Mouse (Mus musculus): ENCODE measurements at regions not wholly inside any gene's neighbourhood (a gene's known extent, or its start where the extent isn't known, plus 50 kb on each side); places are given as distances from the start of the nearest gene placed in this dataset.

DNA sequence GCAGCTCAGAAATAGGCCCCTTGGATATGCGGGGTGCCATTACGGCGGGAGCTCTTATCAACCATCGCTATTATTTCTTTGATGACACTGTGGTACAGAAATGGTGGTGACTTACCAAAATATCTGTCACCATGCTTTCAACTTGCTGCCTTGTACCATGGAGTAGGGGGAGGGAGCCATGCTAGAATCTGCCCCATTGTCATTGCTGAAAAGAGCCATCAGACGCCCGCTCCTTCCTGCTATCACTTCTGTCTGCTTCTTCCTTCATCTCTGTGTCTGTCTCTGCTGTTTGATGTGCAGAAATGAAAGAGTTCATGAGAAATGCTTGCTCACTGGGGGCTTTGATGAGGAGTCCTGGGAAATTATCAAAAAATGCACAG lies 119.7 kb upstream of the Gas1 start:
- intact Hi-C loops (cut with DNase I; ENCODE audit: low total_unique reads): no loop called here
- DNase-seq: no peak

DNA sequence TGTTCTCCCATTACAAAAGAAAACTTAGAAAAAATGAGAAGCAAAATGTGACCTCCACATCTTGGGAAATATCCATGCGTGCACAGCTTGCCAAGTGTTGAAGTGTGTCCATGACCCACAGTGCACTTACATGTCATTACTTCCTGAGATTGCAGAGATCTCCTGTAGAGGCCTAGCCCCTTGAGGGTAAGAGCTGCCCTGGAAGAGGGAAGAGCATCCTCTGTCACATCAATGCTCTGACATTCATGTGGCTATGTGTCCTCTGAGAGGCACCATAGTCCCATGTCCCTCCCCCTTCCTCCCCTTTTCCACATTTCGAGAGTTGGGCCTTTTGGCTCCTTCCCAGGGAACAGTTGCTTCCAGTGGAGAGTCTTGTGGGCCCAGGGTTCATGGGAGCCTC lies 121.4 kb upstream of the Gas1 start:
- intact Hi-C loops (cut with DNase I; ENCODE audit: low total_unique reads): no loop called here
- peak; percentile 36 for DNase-seq

DNA sequence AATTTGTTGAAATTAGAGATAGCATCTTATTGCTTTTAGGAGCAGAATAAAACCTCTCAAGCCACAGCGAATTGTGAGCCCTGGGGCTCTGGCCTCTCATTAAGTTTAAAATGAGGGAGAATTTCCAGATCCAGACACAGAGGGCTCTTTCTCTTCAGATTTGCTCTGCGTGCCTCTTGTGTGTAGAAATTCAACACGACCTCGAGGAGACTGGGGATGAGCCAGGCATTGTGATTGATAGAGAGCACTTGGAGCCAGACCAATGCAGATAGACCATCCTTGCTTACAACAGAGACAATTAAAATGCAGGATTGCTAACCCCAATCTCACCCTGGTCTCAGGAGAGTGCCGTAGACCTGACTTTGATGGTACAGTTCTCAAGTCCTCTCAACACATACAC lies 121.9 kb upstream of the Gas1 start:
- DNase-seq: no peak
- intact Hi-C loops (cut with DNase I; ENCODE audit: low total_unique reads): no loop called here

DNA sequence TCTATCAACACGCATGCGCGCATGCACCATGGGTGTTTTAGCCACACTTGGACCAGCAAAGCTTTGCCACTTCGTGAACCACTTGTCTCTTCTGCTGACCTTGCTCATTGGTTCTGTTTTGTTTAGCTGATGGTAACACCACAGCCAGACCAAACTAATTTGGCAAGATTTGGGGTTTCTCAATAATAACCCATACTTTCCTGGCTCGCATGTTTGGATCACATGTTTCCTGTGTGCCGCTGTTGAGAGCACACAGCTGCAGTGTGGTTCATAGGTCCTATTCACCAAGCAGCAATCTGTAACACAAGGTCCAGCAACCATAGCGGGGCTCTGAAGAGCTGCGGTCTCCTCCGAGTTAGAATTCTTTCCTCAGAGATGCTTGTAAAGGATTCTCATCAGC lies 126.4 kb upstream of the Gas1 start:
- DNase-seq: no peak
- intact Hi-C loops (cut with DNase I; ENCODE audit: low total_unique reads): no loop called here

- intact Hi-C loops (cut with DNase I; ENCODE audit: low total_unique reads): no loop called here
- no peak for DNase-seq
Measured at GRCm38 (mm10) chr13:60305028-60305810, 128.1 kb upstream of the Gas1 start.

- DNase-seq: no peak
- intact Hi-C loops (cut with DNase I; ENCODE audit: low total_unique reads): no loop called here
Measured at GRCm38 (mm10) chr13:60308062-60308801, 131.1 kb upstream of the Gas1 start.

GRCm38 (mm10) chr13:60309482-60309881 lies 132.3 kb upstream of the Gas1 start:
- DNase-seq: no peak
- intact Hi-C loops (cut with DNase I; ENCODE audit: low total_unique reads): no loop called here

- intact Hi-C loops (cut with DNase I; ENCODE audit: low total_unique reads): no loop called here
- no peak for DNase-seq
Measured at GRCm38 (mm10) chr13:60309926-60310325, 132.8 kb upstream of the Gas1 start.

GRCm38 (mm10) chr13:60312397-60313085 lies 135.4 kb upstream of the Gas1 start:
- no peak for DNase-seq
- intact Hi-C loops (cut with DNase I; ENCODE audit: low total_unique reads): no loop called here

DNA sequence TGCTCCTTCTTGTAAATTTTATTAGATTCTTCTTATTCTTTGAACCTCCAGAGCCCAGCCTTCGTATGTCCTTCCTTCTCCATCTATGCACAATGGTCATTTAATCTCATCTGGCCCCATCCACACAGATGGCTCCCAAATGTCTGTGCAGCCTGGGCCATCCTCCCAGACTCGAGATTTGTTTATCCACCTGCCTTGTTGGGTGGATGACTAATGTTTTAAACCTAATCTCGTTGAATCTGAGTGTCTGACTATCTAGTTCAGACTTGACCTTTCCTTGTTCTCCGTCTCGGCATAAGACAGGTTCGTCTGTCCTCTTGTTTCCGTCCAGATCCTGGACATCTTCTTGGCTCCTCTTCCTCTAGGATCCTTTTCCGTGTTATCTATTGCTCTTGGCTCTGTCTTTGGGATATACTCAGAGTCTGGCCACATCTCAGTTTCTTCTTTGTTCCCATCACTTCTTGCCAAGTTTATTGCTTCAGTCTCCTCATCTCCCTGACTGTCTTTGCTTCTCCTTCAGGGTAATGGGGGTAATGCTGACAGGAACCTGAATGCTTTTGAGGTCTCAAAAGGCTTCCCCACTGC lies 141.4 kb upstream of the Gas1 start:
- no peak for DNase-seq
- intact Hi-C loops (cut with DNase I; ENCODE audit: low total_unique reads): no loop called here

DNA sequence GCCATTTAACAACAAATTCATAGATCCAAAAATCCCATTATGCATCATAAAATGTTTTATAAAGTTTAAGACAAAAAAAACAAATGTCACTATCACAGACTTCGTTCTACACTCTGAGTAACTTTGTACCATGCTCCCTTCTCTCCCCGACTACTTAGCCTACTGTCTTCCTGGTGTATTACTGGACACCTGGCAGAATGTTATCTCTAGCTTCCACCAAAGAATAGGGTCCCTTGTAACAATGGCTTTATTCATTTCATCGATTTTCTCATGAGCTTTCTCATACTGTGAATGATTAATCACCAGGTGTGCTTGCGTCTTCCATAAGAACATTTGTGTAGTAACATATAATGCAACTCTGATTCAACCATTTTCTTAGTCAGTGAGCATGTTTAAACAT lies 142.1 kb upstream of the Gas1 start:
- intact Hi-C loops (cut with DNase I; ENCODE audit: low total_unique reads): no loop called here

GRCm38 (mm10) chr13:60319861-60320602 lies 142.9 kb upstream of the Gas1 start:
- intact Hi-C loops (cut with DNase I; ENCODE audit: low total_unique reads): no loop called here
- no peak for DNase-seq

More for the DNA sequence above, 142.1 kb upstream of the Gas1 start:
- DNase-seq: no peak

DNA sequence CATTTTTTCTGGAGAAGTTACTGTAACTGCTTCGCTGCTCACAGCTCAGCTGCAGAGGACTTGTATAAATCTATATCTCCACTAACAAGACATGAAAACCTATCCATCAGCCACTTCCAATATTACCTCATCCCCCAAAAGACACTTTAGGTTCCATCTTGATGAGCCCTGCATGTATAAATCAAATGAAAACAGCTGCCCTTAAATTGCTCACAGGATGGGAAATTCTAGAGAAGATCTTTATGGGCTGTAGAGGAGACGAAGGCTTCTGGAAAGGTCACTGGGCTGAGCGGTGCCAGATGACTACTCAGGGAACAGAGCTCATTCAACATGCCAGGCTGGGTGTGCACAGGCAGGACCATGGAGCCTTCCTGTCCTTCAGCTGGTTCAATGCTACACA lies 145.4 kb upstream of the Gas1 start:
- DNase-seq: no peak
- intact Hi-C loops (cut with DNase I; ENCODE audit: low total_unique reads): no loop called here

DNA sequence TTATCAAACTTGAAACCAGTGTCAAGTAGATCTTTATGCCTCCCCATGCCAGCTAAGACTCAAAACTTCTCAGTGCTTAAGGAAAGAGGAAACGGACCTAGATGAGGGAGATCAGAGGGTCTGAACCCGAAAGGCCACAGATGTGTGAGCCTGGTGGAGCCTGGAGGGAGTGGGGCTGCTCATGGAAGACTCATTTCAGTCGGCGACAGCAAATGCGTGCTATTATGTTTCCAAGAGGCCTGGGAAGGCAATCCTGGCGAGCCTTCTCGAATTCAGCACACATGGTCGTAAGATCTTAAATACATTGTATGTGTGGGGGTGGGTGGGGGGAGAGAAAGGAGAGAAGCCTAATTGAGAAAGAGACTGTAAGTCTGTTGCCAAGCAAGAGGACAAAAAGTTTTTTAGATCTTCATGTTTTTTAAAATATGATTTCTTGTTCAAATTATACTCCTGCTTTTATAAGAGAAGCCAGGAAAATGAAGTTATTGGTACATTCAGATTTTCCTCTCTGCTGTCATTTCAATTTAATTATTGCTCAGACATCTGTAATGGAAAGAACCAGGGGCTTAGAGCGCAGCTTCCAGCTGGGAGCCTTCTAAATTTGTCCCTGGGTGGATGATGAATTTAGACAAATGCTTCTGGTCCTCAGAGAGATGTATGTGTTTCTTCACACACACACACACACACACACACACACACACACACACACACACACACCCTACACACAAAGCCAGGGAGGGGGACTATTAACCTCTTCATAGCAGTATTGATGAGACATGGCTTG lies 153.5 kb upstream of the Gas1 start:
- intact Hi-C loops (cut with DNase I; ENCODE audit: low total_unique reads): loop anchor here (10.0 kb wide), 2 partner anchors 146 to 1906 kb away; no protein-coding TSS in a partner anchor
- DNase-seq: no peak

- intact Hi-C loops (cut with DNase I; ENCODE audit: low total_unique reads): loop anchor here (10.0 kb wide), 2 partner anchors 151 to 1911 kb away; no protein-coding TSS in a partner anchor
- DNase-seq: no peak
Measured at GRCm38 (mm10) chr13:60336196-60336595, 159.0 kb upstream of the Gas1 start.

GRCm38 (mm10) chr13:60337383-60337782 lies 160.2 kb upstream of the Gas1 start:
- DNase-seq: peak; percentile 37
- intact Hi-C loops (cut with DNase I; ENCODE audit: low total_unique reads): loop anchor here (10.0 kb wide), 2 partner anchors 153 to 1913 kb away; no protein-coding TSS in a partner anchor

DNA sequence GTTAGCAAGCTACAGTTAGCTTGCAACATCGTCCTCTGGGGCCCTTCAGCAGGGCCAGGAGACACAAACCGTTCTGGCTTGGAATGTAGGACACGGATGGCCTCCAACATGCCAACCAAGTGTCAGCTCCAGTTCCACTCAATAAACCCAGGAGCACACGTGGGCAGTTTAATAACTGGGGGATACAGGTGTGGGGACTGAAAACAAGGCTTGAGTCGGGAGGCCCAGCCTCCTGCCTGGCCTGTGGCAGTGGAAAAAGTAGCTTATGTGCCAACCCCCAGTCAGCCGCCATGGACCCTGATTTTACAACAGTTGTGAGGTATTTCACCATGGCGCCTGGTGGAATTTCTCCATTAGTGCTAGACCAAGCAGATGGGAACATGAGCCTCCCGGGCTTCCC lies 160.9 kb upstream of the Gas1 start:
- intact Hi-C loops (cut with DNase I; ENCODE audit: low total_unique reads): loop anchor here (10.0 kb wide), 2 partner anchors 153 to 1913 kb away; no protein-coding TSS in a partner anchor

DNA sequence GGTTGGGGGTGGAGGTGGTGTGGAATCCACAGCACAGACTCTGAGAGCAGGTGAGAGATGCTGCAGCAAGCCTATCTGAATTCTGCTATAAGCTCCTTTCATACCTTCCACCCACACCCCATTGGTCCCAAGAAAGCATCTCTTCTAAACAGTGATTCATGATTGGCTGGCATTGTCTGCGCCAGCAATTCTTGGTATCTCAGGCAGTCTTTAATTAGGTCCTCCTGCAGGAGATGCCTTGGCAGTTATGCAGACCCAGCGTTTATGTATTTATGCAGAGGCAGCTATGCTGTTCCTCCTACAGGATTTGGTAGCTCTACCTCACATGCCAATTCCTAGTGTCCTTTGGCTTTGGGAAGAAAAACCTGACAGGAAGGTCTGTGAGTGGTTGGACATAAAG lies 162.9 kb upstream of the Gas1 start:
- intact Hi-C loops (cut with DNase I; ENCODE audit: low total_unique reads): no loop called here
- no peak for DNase-seq

More for the DNA sequence above, 160.9 kb upstream of the Gas1 start:
- no peak for DNase-seq
